ENCODE assay signal across 16 mouse cellular contexts in the genomic region with DNA sequence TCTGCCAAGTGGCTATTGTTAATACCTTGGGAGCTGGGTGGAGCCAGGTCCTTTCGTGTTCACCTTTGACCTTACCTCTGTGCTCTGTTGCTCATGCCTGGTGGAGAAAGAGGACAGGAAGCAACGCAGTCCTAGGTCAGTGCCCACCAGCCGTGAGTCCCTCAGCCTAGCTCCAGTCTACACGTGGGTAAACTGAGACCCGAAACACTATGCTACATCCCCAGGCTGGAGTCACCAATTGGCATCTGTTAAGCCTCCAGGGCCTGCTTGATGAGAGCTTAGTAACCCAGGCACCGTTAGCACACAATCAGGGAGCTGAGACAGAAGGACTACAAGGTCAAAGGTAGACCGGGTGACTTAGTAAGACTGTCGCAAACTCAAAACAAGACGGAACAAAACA.
"Had no signal": no experiment of that assay in that cellular context is flagged by ENCODE, and none has a peak within 500 bp of the region (broad histone marks: within the 10 kb centered on the region; RNA-seq: fewer than 3 reads in every experiment).

No protein-coding gene starts in this region.

- H3K4me3 ChIP-seq: neural tube, embryonic 12.5 days; neural tube, embryonic 13.5 days; neural tube, embryonic 15.5 days; stomach, embryonic 15.5 days had no signal

- H3K36me3 ChIP-seq: neural tube, embryonic 12.5 days; neural tube, embryonic 13.5 days; neural tube, embryonic 15.5 days; stomach, embryonic 15.5 days had no signal

- H3K9me3 ChIP-seq: neural tube, embryonic 12.5 days; neural tube, embryonic 13.5 days; neural tube, embryonic 15.5 days; stomach, embryonic 15.5 days had no signal

- H3K4me1 ChIP-seq: neural tube, embryonic 12.5 days had no signal

- H3K27ac ChIP-seq: neural tube, embryonic 12.5 days; neural tube, embryonic 13.5 days; neural tube, embryonic 15.5 days; stomach, embryonic 15.5 days; stomach, postnatal 0 days had no signal

- H3K4me2 ChIP-seq: neural tube, embryonic 12.5 days; neural tube, embryonic 13.5 days; neural tube, embryonic 15.5 days; stomach, embryonic 15.5 days had no signal

- H3K27me3 ChIP-seq: neural tube, embryonic 15.5 days; stomach, embryonic 15.5 days had no signal

- H3K9ac ChIP-seq: neural tube, embryonic 12.5 days; neural tube, embryonic 13.5 days; neural tube, embryonic 15.5 days; stomach, embryonic 15.5 days had no signal

- DNase-seq: retina, postnatal 1 day; right cerebral cortex, adult 18-20 months; right cerebral cortex, postnatal 25 days; right cerebral cortex, postnatal 4 days; spleen, adult 18-20 months; thymus, adult 18-20 months; thymus, adult 2 months; thymus, postnatal 14 days; thymus, postnatal 25 days; thymus, postnatal 36 days; thymus, postnatal 4 days had no signal
